Mouse (Mus musculus): ENCODE measurements around the gene Zfp575. TPM values are rescaled to one million over a fixed set of nuclear protein-coding genes. Genes with fewer than 3 reads are reported as not detected.

Gene Zfp575
- polyA plus RNA-seq (2012; ENCODE audit: insufficient read depth, insufficient read length, low replicate concordance, missing spikeins) = not detected in 2 replicates

DNA sequence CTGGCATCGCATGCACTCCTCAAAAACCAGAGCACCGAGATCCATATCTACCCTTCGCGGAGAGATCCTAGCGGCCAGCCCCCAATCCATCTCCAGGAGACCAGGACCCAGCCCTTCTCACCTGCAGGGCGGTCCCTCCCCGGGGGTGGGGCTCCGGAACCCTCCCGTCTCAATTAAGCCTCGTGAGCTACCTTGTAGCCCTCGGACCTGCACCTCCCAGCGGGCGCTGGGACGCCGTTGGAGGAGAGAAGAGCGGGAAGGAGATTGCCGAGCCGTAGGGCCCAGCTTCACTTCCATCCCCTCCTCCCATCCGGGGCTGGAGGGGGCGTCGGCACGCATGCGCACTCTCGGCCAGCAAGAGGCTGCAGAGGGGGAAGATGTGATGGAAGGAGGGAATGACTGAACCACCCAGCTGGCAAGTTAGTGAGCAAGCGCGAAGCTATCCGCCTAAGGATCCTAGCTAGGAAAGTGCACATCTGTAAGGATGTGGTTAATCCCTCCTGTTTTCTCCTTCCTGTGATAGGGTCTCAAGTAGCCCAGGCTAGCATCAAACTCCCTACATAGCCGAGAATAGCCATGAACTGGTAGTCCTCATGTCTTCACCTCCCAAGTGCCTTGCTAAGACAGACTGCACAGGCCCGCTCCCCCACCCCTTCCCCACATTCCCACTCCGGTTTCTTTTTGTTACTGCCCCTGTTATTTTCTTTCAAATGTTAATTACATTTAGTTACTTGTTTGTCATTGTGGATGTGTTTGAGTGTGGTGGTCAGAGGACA, at the start of gene Zfp575, which contains the start of gene Ethe1:
Zfp575 (minus strand) TSS at position 312 of the 776 bp plus-strand sequence.
Ethe1 (plus strand) TSS at position 214 of the 776 bp plus-strand sequence.
- TF ChIP-seq CTCF (IDR thresholded peaks at IDR 0.05; ENCODE audit: insufficient read depth, low read depth, low read length) (no peak), POLR2A (IDR thresholded peaks at IDR 0.05; ENCODE audit: insufficient read depth, low read depth, low read length) (peak; percentile 98)
- no peak within 1 kb of the TSS for H3K27ac ChIP-seq (ENCODE audit: insufficient read depth, low read depth, low read length)
- peak within 1 kb of the TSS; percentile 65 for H3K4me3 ChIP-seq (ENCODE audit: insufficient read depth, low read depth, low read length)
- peaks cover 7% of the 10 kb centered on the region; the same call in 1 of the 2 replicates for H3K4me1 ChIP-seq (ENCODE audit: control insufficient read depth, insufficient read depth, low read length)
- 3% methylated on average over 30 of the region's 30 CpGs for WGBS

- Histone ChIP-seq H3K4me3 (ENCODE audit: insufficient read depth, low read depth, low read length) (no peak overlapping the region), H3K4me1 (ENCODE audit: control insufficient read depth, insufficient read depth, low read length) (peaks cover 9% of the 10 kb centered on the region), H3K27ac (ENCODE audit: insufficient read depth, low read depth, low read length) (no peak overlapping the region)
- 3% methylated on average over 18 of the region's 18 CpGs for WGBS
- TF ChIP-seq CTCF (IDR thresholded peaks at IDR 0.05; ENCODE audit: insufficient read depth, low read depth, low read length) = no peak
- no peak for TF ChIP-seq POLR2A (IDR thresholded peaks at IDR 0.05; ENCODE audit: insufficient read depth, low read depth, low read length)
Measured at GRCm38 (mm10) chr7:24637046-24637445, 49.6 kb upstream of the Zfp575 start.

- WGBS = 35% methylated on average over 15 of the region's 15 CpGs
- Histone ChIP-seq H3K4me3 (ENCODE audit: insufficient read depth, low read depth, low read length) (no peak within 1 kb of the TSS), H3K27ac (ENCODE audit: insufficient read depth, low read depth, low read length) (no peak within 1 kb of the TSS), H3K4me1 (ENCODE audit: control insufficient read depth, insufficient read depth, low read length) (peaks cover 9% of the 10 kb centered on the region)
- no peak for TF ChIP-seq CTCF (IDR thresholded peaks at IDR 0.05; ENCODE audit: insufficient read depth, low read depth, low read length)
Measured at GRCm38 (mm10) chr7:24636264-24636663, 48.8 kb upstream of the Zfp575 start, which contains the start of gene Lypd3. Lypd3 (plus strand) TSS chr7:24636550.

- 84% methylated on average over 10 of the region's 10 CpGs for WGBS
- no peak overlapping the region for H3K27ac ChIP-seq (ENCODE audit: insufficient read depth, low read depth, low read length)
- H3K4me1 ChIP-seq (ENCODE audit: control insufficient read depth, insufficient read depth, low read length) = peaks cover 3% of the 10 kb centered on the region; the same call in 1 of the 2 replicates
- TF ChIP-seq POLR2A (IDR thresholded peaks at IDR 0.05; ENCODE audit: insufficient read depth, low read depth, low read length) (no peak), CTCF (IDR thresholded peaks at IDR 0.05; ENCODE audit: insufficient read depth, low read depth, low read length) (no peak)
- H3K4me3 ChIP-seq (ENCODE audit: insufficient read depth, low read depth, low read length) = no peak overlapping the region
Measured at GRCm38 (mm10) chr7:24630116-24630880, 42.9 kb upstream of the Zfp575 start.

DNA sequence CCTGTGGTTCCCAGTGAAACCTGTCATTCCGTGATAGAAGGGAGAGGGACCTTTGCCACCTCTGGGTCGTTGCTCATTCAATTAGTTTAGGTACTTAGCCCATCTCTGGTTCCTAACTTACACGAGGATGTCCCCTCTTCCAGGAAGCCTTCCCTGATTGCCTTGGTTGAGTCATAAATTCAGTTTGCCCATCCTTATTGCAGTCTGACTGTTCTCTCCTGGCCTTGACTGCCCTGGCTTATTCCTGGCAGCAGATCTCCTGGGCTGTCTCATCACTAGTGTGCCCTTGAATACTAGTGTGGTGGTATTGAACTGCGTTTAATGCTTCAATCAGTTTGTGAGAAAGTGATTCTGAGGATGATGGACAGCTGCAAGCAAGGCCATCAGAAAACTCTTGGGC, 42.2 kb upstream of the Zfp575 start:
- whole genome bisulfite sequencing = 89% methylated on average over 4 of the region's 4 CpGs
- peaks cover 3% of the 10 kb centered on the region; the same call in 1 of the 2 replicates for H3K4me1 ChIP-seq (ENCODE audit: control insufficient read depth, insufficient read depth, low read length)
- TF ChIP-seq CTCF (IDR thresholded peaks at IDR 0.05; ENCODE audit: insufficient read depth, low read depth, low read length) = no peak
- no peak overlapping the region for H3K4me3 ChIP-seq (ENCODE audit: insufficient read depth, low read depth, low read length)
- no peak overlapping the region for H3K27ac ChIP-seq (ENCODE audit: insufficient read depth, low read depth, low read length)

DNA sequence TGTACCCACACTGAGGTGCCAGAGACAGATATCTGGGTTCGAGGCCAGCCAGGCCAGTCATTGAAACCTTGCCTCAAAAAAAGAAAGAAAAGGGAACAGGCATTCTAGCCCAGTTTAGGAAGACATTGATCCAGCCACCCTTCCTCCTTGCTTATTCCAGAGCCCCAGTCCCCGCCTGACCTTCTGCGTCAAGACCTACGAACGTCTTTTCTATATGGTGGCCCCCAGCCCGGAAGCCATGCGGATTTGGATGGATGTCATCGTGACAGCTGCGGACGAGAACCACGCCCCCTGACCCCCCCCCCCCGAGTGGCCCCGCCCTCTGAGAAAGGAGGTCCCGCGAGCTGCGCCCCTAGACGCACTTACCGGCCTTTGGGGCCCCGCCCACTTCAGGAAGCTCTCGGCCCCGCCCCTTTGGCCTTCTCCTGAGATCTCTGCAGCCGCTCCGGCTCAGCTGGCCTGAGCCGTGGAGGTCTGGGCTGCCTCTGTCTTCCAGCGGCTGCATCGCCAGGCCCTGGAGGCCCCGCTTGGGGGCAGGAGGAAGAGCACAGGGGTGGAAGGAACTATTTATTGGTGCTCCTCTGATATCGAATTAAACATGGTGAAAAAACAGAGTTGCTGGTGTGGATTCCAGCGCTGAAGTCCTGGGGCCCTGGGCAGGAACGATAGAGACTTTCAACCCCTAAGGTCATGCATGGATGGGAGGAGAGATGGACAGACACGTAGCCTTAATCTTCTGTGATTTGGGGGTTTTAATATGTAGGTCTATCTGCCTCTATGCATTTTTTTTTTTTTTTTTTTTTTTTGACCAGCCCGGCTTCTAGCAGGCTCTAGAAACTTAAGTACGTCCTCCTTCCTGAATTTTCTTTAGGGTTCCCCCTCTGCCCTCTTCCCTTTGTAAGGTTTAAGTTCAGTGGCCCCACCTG, 41.5 kb upstream of the Zfp575 start:
- peak overlapping the region; percentile 12 for H3K4me3 ChIP-seq (ENCODE audit: insufficient read depth, low read depth, low read length)
- 18% methylated on average over 33 of the region's 33 CpGs for WGBS
- H3K4me1 ChIP-seq (ENCODE audit: control insufficient read depth, insufficient read depth, low read length) = peaks cover 3% of the 10 kb centered on the region; the same call in 1 of the 2 replicates
- no peak for TF ChIP-seq POLR2A (IDR thresholded peaks at IDR 0.05; ENCODE audit: insufficient read depth, low read depth, low read length)
- no peak for TF ChIP-seq CTCF (IDR thresholded peaks at IDR 0.05; ENCODE audit: insufficient read depth, low read depth, low read length)
- no peak overlapping the region for H3K27ac ChIP-seq (ENCODE audit: insufficient read depth, low read depth, low read length)

DNA sequence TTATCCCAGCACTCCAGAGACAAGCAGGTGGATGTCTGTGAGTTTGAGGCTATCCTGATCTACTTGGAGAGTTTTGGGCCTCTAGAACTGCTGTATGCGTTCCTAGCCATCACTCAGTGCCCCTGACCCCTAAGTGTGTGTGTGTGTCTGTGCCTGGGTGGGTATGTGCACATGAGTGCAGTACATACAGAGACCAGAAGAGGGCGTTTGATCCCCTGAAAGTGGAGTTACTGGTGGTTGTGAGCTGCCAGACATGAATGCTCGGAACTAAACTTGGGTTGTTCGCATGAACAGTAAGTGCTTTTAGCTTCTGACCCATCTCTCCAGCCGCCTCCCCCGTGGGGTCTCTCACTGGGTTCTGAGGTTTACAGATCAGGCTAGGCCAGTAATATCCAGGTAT, 35.5 kb upstream of the Zfp575 start:
- Histone ChIP-seq H3K4me3 (ENCODE audit: insufficient read depth, low read depth, low read length) (no peak overlapping the region), H3K4me1 (ENCODE audit: control insufficient read depth, insufficient read depth, low read length) (no peaks in the 10 kb centered on the region), H3K27ac (ENCODE audit: insufficient read depth, low read depth, low read length) (no peak overlapping the region)
- TF ChIP-seq CTCF (IDR thresholded peaks at IDR 0.05; ENCODE audit: insufficient read depth, low read depth, low read length) (no peak), POLR2A (IDR thresholded peaks at IDR 0.05; ENCODE audit: insufficient read depth, low read depth, low read length) (no peak)
- 87% methylated on average over 6 of the region's 6 CpGs for WGBS

GRCm38 (mm10) chr7:24621193-24621592, 33.8 kb upstream of the Zfp575 start:
- H3K4me1 ChIP-seq (ENCODE audit: control insufficient read depth, insufficient read depth, low read length) = no peaks in the 10 kb centered on the region
- TF ChIP-seq POLR2A (IDR thresholded peaks at IDR 0.05; ENCODE audit: insufficient read depth, low read depth, low read length) (no peak), CTCF (IDR thresholded peaks at IDR 0.05; ENCODE audit: insufficient read depth, low read depth, low read length) (no peak)

More at GRCm38 (mm10) chr7:24621193-24621592, 33.8 kb upstream of the Zfp575 start:
- 91% methylated on average over 3 of the region's 3 CpGs for WGBS
- Histone ChIP-seq H3K4me3 (ENCODE audit: insufficient read depth, low read depth, low read length) (no peak overlapping the region), H3K27ac (ENCODE audit: insufficient read depth, low read depth, low read length) (no peak overlapping the region)

All from olfactory bulb, adult 2 months (tissue).